Mouse (Mus musculus) MEL (cell line): ENCODE data around the gene Tlr8.

Experiments
- CTCF ChIP-seq, 3 experiments: IDR thresholded peaks in 2 of 3; conservative IDR thresholded peaks in 1 of 3; 2 replicates each; pipeline ENCODE4 v1.5.1; 2011 to 2012; ENCODE audit warnings: low read length in 3 of 3, low read depth in 2 of 3, mild to moderate bottlenecking in 2 of 3, improper control_type of control experiment in 1 of 3, inconsistent platforms in 1 of 3, mixed read lengths in 1 of 3, moderate library complexity in 1 of 3; ENCODE audit not compliant: control insufficient read depth in 1 of 3, insufficient read depth in 1 of 3, poor library complexity in 1 of 3, severe bottlenecking in 1 of 3
- MAX ChIP-seq: IDR thresholded peaks from 2 replicates; pipeline ENCODE4 v1.6.1; 2011; ENCODE audit warnings: low read length, improper control_type of control experiment
- MXI1 ChIP-seq: IDR thresholded peaks from 2 replicates; pipeline ENCODE4 v1.6.1; 2011; ENCODE audit warnings: mild to moderate bottlenecking, low read depth, low read length, improper control_type of control experiment
- ZNF384 ChIP-seq: IDR thresholded peaks from 2 replicates; pipeline ENCODE4 v1.6.1; 2012; ENCODE audit warnings: low read depth, mild to moderate bottlenecking, inconsistent platforms, low read length, improper control_type of control experiment

DNA sequence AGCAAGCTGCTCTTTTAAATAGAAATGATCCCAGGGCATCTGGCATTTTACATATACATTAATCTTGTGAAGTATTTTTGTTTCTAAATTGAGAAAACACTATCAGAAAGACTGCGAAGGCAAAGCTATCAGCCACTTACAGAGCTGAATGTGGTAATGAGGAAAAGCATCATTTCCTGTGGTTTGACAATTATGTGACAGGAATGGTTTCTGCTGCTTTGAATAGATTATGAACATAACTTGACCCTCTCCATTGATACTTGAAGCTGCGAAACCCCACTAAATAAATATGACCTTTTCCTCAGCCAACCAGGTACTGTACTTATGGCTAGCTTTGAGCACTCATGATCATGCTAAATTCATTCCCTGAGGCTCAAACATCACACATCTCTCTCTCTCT lies 62.8 kb downstream of the Tlr8 start:
- no peak for TF ChIP-seq CTCF (IDR thresholded peaks at IDR 0.05 in 2 of 3, conservative IDR thresholded peaks at IDR 0.05 in 1 of 3; ENCODE audit: control insufficient read depth in 1 of 3, insufficient read depth in 1 of 3, low read depth in 2 of 3, low read length in 3 of 3, poor library complexity in 1 of 3, severe bottlenecking in 1 of 3)
- no peak for TF ChIP-seq MXI1
- TF ChIP-seq ZNF384 = no peak
- no peak for TF ChIP-seq MAX
